Mouse (Mus musculus): Measurements from ENCODE around the gene Sall4. TPM values are rescaled to one million over a fixed set of nuclear protein-coding genes. Genes with fewer than 3 reads are reported as not detected.
"Not testable (repeated sequence)": the region's sequence is repeated elsewhere in the genome, so short reads cannot be mapped to it uniquely, and the experiment has no call there.

Gene Sall4
- polyA plus RNA-seq, 1 experiment from 2014 or later = 2.1 TPM

DNA sequence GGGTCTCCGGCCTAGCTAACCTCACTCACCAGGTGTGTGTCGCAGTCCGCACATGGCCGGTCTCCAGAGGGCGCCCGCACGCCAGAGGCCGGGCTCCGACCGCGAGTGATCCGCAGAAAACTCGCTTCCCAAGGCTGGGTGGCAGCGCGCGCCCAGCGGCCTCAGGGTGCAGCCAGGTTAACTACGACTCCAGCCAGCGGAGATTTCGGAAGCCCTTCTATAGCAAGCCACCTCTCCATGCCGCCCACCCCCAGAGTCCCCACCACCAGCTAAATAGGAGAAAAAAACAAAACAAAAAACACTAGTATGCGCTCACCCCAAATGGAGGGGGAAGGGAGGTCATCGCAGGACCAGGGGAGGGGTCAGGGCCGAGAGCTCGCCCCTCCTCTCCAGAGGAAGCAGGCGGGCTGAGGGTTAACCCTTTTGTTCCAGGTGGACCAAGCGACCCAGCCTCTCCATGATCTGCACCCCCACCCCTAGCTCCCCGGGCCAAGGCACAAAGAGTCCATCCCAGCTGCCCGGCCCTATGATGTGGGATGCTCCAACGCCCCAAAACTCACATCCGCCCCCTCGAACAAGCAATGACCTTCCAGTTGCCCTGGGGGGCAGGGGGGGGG is 2.6 kb downstream of the Sall4 start:
- WGBS = 2% methylated on average over 32 of the region's 32 CpGs
- no peak overlapping the region for H3K27ac ChIP-seq (ENCODE audit: low read length)
- peak overlapping the region; percentile 99 for H3K4me2 ChIP-seq (replicated peaks; ENCODE audit: low read depth, low read length)
- H3K27me3 ChIP-seq (ENCODE audit: control insufficient read depth, insufficient read depth, low read length) = 0 out of 2 replicates have a peak, but pooled peaks cover 7% of the 10 kb centered on the region
- peak; percentile 51 for ATAC-seq (ENCODE audit: insufficient number of reproducible peaks, insufficient read depth, low FRiP score, low read depth)
- no peaks in the 10 kb centered on the region for H3K36me3 ChIP-seq (ENCODE audit: control insufficient read depth, insufficient read depth, low read length)
- H3K4me3 ChIP-seq (ENCODE audit: low read depth, low read length) = peak overlapping the region; percentile 57
- H3K4me1 ChIP-seq (ENCODE audit: control insufficient read depth, insufficient read depth, low read length) = peaks cover 16% of the 10 kb centered on the region
- H3K9ac ChIP-seq (replicated peaks; ENCODE audit: low read depth, low read length) = peak overlapping the region; percentile 58
- H3K9me3 ChIP-seq (ENCODE audit: control insufficient read depth, low read depth, low read length) = no peaks in the 10 kb centered on the region

DNA sequence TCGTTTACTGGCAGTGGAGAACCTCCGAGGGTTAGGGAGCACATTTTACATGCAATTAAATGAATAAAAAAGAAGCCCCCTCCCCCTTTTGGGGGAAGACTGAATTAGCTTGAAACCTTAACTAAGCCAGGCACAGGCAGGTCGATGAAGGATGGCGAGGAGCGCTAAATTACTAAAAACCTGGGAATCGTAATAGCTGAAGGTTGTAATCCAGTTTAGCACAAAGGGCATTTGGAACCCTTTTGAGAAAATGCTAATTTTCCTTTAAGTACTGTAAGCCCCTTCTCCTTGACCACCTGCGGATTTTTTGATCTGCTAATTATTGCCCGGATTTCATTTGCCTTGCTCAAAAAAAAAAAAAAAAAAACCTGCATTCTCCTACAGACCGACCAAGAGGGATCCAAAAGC is 3.3 kb downstream of the Sall4 start:
- no peak overlapping the region for H3K4me3 ChIP-seq (ENCODE audit: low read depth, low read length)
- 27% methylated on average over 9 of the region's 9 CpGs for WGBS

DNA sequence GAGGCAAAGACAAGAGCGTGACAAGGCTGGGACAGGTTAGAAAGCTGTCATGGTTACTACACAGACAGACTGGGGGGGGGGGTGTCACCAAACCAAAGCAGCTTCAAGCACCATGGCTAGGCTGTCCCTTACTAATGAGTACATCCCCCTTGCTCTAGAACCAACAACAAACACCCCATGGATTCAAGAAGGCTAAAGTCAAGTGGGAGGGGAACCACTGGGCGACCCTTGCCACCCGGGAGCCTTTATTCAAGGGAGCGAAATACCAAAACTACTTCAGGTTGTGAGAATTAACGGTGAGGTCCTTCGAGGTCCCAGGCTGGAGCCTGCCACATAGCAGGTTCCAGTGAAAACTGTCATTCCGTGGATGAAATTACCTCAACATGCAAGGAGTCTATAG is 4.0 kb downstream of the Sall4 start:
- H3K27ac ChIP-seq (ENCODE audit: low read length) = no peak overlapping the region
- no peaks in the 10 kb centered on the region for H3K9me3 ChIP-seq (ENCODE audit: control insufficient read depth, low read depth, low read length)
- no peaks in the 10 kb centered on the region for H3K36me3 ChIP-seq (ENCODE audit: control insufficient read depth, insufficient read depth, low read length)
- ATAC-seq (ENCODE audit: insufficient number of reproducible peaks, insufficient read depth, low FRiP score, low read depth) = no peak
- 0 out of 2 replicates have a peak, but pooled peaks cover 7% of the 10 kb centered on the region for H3K27me3 ChIP-seq (ENCODE audit: control insufficient read depth, insufficient read depth, low read length)
- H3K4me3 ChIP-seq (ENCODE audit: low read depth, low read length) = no peak overlapping the region
- H3K4me1 ChIP-seq (ENCODE audit: control insufficient read depth, insufficient read depth, low read length) = peaks cover 16% of the 10 kb centered on the region
- no peak overlapping the region for H3K9ac ChIP-seq (replicated peaks; ENCODE audit: low read depth, low read length)
- H3K4me2 ChIP-seq (replicated peaks; ENCODE audit: low read depth, low read length) = no peak overlapping the region
- WGBS = 29% methylated on average over 7 of the region's 7 CpGs

More for the DNA sequence above, 3.3 kb downstream of the Sall4 start:
- no peaks in the 10 kb centered on the region for H3K36me3 ChIP-seq (ENCODE audit: control insufficient read depth, insufficient read depth, low read length)
- H3K9me3 ChIP-seq (ENCODE audit: control insufficient read depth, low read depth, low read length) = no peaks in the 10 kb centered on the region
- 0 out of 2 replicates have a peak, but pooled peaks cover 7% of the 10 kb centered on the region for H3K27me3 ChIP-seq (ENCODE audit: control insufficient read depth, insufficient read depth, low read length)
- H3K27ac ChIP-seq (ENCODE audit: low read length) = no peak overlapping the region
- peaks cover 16% of the 10 kb centered on the region for H3K4me1 ChIP-seq (ENCODE audit: control insufficient read depth, insufficient read depth, low read length)
- H3K4me2 ChIP-seq (replicated peaks; ENCODE audit: low read depth, low read length) = no peak overlapping the region
- no peak overlapping the region for H3K9ac ChIP-seq (replicated peaks; ENCODE audit: low read depth, low read length)
- ATAC-seq (ENCODE audit: insufficient number of reproducible peaks, insufficient read depth, low FRiP score, low read depth) = no peak

DNA sequence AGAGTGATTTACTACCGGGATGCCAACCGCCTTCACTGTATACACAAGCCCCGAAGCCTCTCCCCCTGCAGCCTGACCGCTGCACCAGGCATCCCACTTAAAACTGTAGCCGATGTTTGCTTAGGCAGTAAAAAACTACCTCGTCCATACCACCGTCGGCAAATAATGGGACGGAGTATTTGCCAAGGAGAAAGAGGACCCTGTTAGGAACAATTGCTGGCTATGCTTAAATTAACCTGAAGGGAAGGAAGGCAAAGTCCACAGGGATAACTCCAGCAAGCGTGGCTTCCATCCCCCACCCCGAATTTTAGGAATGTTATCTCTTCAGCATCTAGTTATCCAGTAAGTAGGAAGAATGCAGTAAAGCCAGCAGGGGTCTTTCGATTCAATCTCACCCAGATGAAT is 5.3 kb downstream of the Sall4 start:
- Histone ChIP-seq H3K4me1 (ENCODE audit: control insufficient read depth, insufficient read depth, low read length) (peaks cover 16% of the 10 kb centered on the region), H3K4me3 (ENCODE audit: low read depth, low read length) (no peak overlapping the region), H3K9me3 (ENCODE audit: control insufficient read depth, low read depth, low read length) (no peaks in the 10 kb centered on the region), H3K27ac (ENCODE audit: low read length) (no peak overlapping the region), H3K27me3 (ENCODE audit: control insufficient read depth, insufficient read depth, low read length) (0 out of 2 replicates have a peak, but pooled peaks cover 7% of the 10 kb centered on the region), H3K4me2 (replicated peaks; ENCODE audit: low read depth, low read length) (peak overlapping the region; percentile 20; the same call in 1 of the 2 replicates), H3K9ac (replicated peaks; ENCODE audit: low read depth, low read length) (no peak overlapping the region), H3K36me3 (ENCODE audit: control insufficient read depth, insufficient read depth, low read length) (no peaks in the 10 kb centered on the region)
- no peak for ATAC-seq (ENCODE audit: insufficient number of reproducible peaks, insufficient read depth, low FRiP score, low read depth)
- WGBS = 4% methylated on average over 12 of the region's 12 CpGs

DNA sequence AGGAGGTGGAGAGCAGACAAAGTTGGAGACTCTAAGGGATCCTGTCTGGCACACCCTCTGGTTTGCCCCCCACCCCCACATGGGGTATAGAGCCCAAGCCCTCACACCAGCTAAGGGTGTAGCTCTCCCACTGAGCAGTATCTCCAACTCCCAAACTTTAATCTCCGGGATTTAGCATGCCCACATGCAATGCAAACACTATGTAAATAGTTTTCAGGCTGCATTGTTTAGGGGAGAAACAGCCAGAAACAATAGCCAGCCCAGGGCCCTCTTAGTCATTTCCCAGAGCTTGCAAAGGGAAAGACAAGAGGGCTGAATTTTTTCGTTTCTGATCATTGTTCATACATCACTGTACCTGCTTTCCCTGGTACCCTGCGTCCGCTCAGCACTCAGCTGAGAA is 5.8 kb downstream of the Sall4 start:
- Histone ChIP-seq H3K36me3 (ENCODE audit: control insufficient read depth, insufficient read depth, low read length) (no peaks in the 10 kb centered on the region), H3K9me3 (ENCODE audit: control insufficient read depth, low read depth, low read length) (no peaks in the 10 kb centered on the region), H3K4me3 (ENCODE audit: low read depth, low read length) (no peak overlapping the region), H3K4me1 (ENCODE audit: control insufficient read depth, insufficient read depth, low read length) (peaks cover 16% of the 10 kb centered on the region), H3K27me3 (ENCODE audit: control insufficient read depth, insufficient read depth, low read length) (0 out of 2 replicates have a peak, but pooled peaks cover 7% of the 10 kb centered on the region), H3K27ac (ENCODE audit: low read length) (no peak overlapping the region), H3K4me2 (replicated peaks; ENCODE audit: low read depth, low read length) (peak overlapping the region; percentile 20; the same call in 1 of the 2 replicates), H3K9ac (replicated peaks; ENCODE audit: low read depth, low read length) (no peak overlapping the region)
- WGBS = 14% methylated on average over 4 of the region's 4 CpGs
- no peak for ATAC-seq (ENCODE audit: insufficient number of reproducible peaks, insufficient read depth, low FRiP score, low read depth)

DNA sequence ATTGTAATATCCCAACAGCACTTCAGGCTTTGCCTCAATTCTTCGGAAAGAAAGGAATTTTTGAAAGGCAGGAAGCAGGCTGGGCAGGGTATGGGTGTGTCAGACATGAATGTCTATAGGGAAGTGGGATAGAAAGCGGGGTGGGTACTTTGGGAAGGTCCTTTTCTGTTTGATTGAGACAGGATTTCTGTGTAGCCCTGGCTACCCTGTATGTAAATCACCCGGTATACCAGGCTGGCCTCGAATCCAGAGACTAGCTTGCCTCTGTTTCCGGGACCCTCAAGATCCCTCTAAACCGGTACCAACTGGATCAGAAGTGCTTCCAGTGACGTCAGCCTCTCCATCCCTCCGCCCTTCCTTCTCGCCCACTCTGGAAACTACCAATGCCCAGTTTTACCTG is 6.6 kb downstream of the Sall4 start:
- ATAC-seq (ENCODE audit: insufficient number of reproducible peaks, insufficient read depth, low FRiP score, low read depth) = no peak
- Histone ChIP-seq H3K36me3 (ENCODE audit: control insufficient read depth, insufficient read depth, low read length) (no peaks in the 10 kb centered on the region), H3K9ac (replicated peaks; ENCODE audit: low read depth, low read length) (no peak overlapping the region), H3K27me3 (ENCODE audit: control insufficient read depth, insufficient read depth, low read length) (0 out of 2 replicates have a peak, but pooled peaks cover 5% of the 10 kb centered on the region), H3K4me2 (replicated peaks; ENCODE audit: low read depth, low read length) (no peak overlapping the region), H3K27ac (ENCODE audit: low read length) (no peak overlapping the region), H3K4me1 (ENCODE audit: control insufficient read depth, insufficient read depth, low read length) (peaks cover 13% of the 10 kb centered on the region), H3K9me3 (ENCODE audit: control insufficient read depth, low read depth, low read length) (no peaks in the 10 kb centered on the region), H3K4me3 (ENCODE audit: low read depth, low read length) (no peak overlapping the region)
- WGBS = 78% methylated on average over 9 of the region's 9 CpGs

DNA sequence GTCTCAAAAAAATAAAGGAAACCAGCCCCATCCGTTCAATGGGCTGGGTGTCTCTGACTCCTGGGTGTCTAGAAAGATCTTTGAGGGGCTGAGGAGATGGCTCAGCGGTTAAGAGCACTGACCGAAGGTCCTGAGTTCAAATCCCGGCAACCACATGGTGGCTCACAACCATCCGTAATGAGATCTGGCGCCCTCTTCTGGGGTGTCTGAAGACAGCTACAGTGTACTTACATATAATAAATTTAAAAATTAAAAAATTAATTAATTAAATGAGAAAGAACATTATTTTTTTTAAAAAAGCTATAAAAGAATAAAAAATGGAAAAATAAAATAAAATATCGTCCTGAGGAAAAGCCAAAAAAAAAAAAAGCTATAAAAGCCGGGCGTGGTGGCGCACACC is 23.3 kb downstream of the Sall4 start:
- H3K9ac ChIP-seq (replicated peaks; ENCODE audit: low read depth, low read length); ATAC-seq (ENCODE audit: insufficient number of reproducible peaks, insufficient read depth, low FRiP score, low read depth); H3K4me2 ChIP-seq (replicated peaks; ENCODE audit: low read depth, low read length); H3K4me1 ChIP-seq (ENCODE audit: control insufficient read depth, insufficient read depth, low read length); H3K27ac ChIP-seq (ENCODE audit: low read length); H3K36me3 ChIP-seq (ENCODE audit: control insufficient read depth, insufficient read depth, low read length); H3K4me3 ChIP-seq (ENCODE audit: low read depth, low read length); H3K27me3 ChIP-seq (ENCODE audit: control insufficient read depth, insufficient read depth, low read length); H3K9me3 ChIP-seq (ENCODE audit: control insufficient read depth, low read depth, low read length): not testable (repeated sequence)
- WGBS = 89% methylated on average over 10 of the region's 10 CpGs

DNA sequence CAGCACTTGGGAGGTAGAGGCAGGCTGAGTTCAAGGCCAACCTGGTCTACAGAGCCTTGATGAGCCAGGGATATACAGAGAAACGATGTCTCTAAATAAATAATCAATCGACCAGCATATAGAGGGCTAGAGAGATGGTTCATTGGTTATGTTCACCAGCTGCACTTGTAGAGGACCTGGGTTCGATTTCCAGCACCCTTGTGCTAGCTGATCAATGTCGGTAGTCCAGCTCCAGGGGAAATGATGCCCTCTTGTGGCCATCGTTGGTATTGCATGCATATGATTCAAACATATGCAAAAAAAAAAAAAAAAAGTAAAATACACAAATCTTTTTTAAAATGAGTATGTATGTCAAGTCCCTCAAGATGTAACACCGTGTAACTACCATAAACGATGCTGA is 25.1 kb downstream of the Sall4 start:
- Histone ChIP-seq H3K4me3 (ENCODE audit: low read depth, low read length) (peak overlapping the region; percentile 74), H3K27me3 (ENCODE audit: control insufficient read depth, insufficient read depth, low read length) (no peaks in the 10 kb centered on the region), H3K4me2 (replicated peaks; ENCODE audit: low read depth, low read length) (peak overlapping the region; percentile 65; the same call in 1 of the 2 replicates), H3K27ac (ENCODE audit: low read length) (no peak overlapping the region), H3K9ac (replicated peaks; ENCODE audit: low read depth, low read length) (no peak overlapping the region), H3K9me3 (ENCODE audit: control insufficient read depth, low read depth, low read length) (no peaks in the 10 kb centered on the region), H3K4me1 (ENCODE audit: control insufficient read depth, insufficient read depth, low read length) (peaks cover 2% of the 10 kb centered on the region; the same call in 1 of the 2 replicates), H3K36me3 (ENCODE audit: control insufficient read depth, insufficient read depth, low read length) (no peaks in the 10 kb centered on the region)
- WGBS = 16% methylated on average over 7 of the region's 7 CpGs
- no peak for ATAC-seq (ENCODE audit: insufficient number of reproducible peaks, insufficient read depth, low FRiP score, low read depth)

Measured in stomach, embryonic 14.5 days (tissue).